Mouse (Mus musculus): ENCODE measurements at regions not wholly inside any gene's neighbourhood (a gene's known extent, or its start where the extent isn't known, plus 50 kb on each side); places are given as distances from the start of the nearest gene placed in this dataset.
A peak's percentile ranks its signal among the peaks of the same experiment; 100 is the strongest.

GRCm38 (mm10) chr9:72166084-72166483, 54.4 kb upstream of the Tcf12 start:
- no peaks in the 10 kb centered on the region for H3K27me3 ChIP-seq (ENCODE audit: poor library complexity, severe bottlenecking)
- no peaks in the 10 kb centered on the region for H3K36me3 ChIP-seq (replicated peaks)
- H3K4me3 ChIP-seq, result no peak overlapping the region
- DNase-seq (ENCODE audit: extremely low spot score, low spot score), result no peak
- 89% methylated on average over 5 of the region's 5 CpGs for WGBS
- no peak overlapping the region for H3K27ac ChIP-seq
- no peaks in the 10 kb centered on the region for H3K9me3 ChIP-seq
- H3K4me1 ChIP-seq, result peaks cover 20% of the 10 kb centered on the region

GRCm38 (mm10) chr9:72166611-72167010, 54.9 kb upstream of the Tcf12 start:
- no peaks in the 10 kb centered on the region for H3K27me3 ChIP-seq (ENCODE audit: poor library complexity, severe bottlenecking)
- WGBS, result 84% methylated on average over 5 of the region's 5 CpGs

GRCm38 (mm10) chr9:72169231-72169630, 57.6 kb upstream of the Tcf12 start:
- Histone ChIP-seq H3K27me3 (ENCODE audit: poor library complexity, severe bottlenecking) (no peaks in the 10 kb centered on the region), H3K27ac (peak overlapping the region; percentile 87), H3K9me3 (no peaks in the 10 kb centered on the region), H3K4me1 (peaks cover 20% of the 10 kb centered on the region), H3K36me3 (replicated peaks) (no peaks in the 10 kb centered on the region), H3K4me3 (peak overlapping the region; percentile 45)
- DNase-seq (ENCODE audit: extremely low spot score, low spot score), result no peak
- 51% methylated on average over 5 of the region's 5 CpGs for WGBS

More at GRCm38 (mm10) chr9:72166611-72167010, 54.9 kb upstream of the Tcf12 start:
- Histone ChIP-seq H3K27ac (no peak overlapping the region), H3K36me3 (replicated peaks) (no peaks in the 10 kb centered on the region), H3K4me1 (peaks cover 20% of the 10 kb centered on the region), H3K4me3 (no peak overlapping the region), H3K9me3 (no peaks in the 10 kb centered on the region)
- no peak for DNase-seq (ENCODE audit: extremely low spot score, low spot score)

GRCm38 (mm10) chr9:72169728-72170188, 58.1 kb upstream of the Tcf12 start:
- 4% methylated on average over 12 of the region's 12 CpGs for WGBS
- Histone ChIP-seq H3K36me3 (replicated peaks) (no peaks in the 10 kb centered on the region), H3K9me3 (no peaks in the 10 kb centered on the region), H3K27me3 (ENCODE audit: poor library complexity, severe bottlenecking) (no peaks in the 10 kb centered on the region), H3K4me1 (peaks cover 20% of the 10 kb centered on the region), H3K27ac (peak overlapping the region; percentile 87), H3K4me3 (peak overlapping the region; percentile 45)
- DNase-seq (ENCODE audit: extremely low spot score, low spot score), result peak; percentile 44

- 6% methylated on average over 9 of the region's 9 CpGs for WGBS
- Histone ChIP-seq H3K27ac (peak overlapping the region; percentile 87), H3K9me3 (no peaks in the 10 kb centered on the region), H3K27me3 (ENCODE audit: poor library complexity, severe bottlenecking) (no peaks in the 10 kb centered on the region), H3K36me3 (replicated peaks) (no peaks in the 10 kb centered on the region), H3K4me1 (peaks cover 20% of the 10 kb centered on the region), H3K4me3 (peak overlapping the region; percentile 45)
- DNase-seq (ENCODE audit: extremely low spot score, low spot score), result peak; percentile 16
Measured at GRCm38 (mm10) chr9:72170235-72170634, 58.6 kb upstream of the Tcf12 start.

- no peaks in the 10 kb centered on the region for H3K27me3 ChIP-seq (ENCODE audit: poor library complexity, severe bottlenecking)
- H3K4me1 ChIP-seq, result peaks cover 20% of the 10 kb centered on the region
- 95% methylated on average over 1 of the region's 1 CpGs for WGBS
- DNase-seq (ENCODE audit: extremely low spot score, low spot score), result no peak
- no peak overlapping the region for H3K4me3 ChIP-seq
- no peak overlapping the region for H3K27ac ChIP-seq
- no peaks in the 10 kb centered on the region for H3K36me3 ChIP-seq (replicated peaks)
- no peaks in the 10 kb centered on the region for H3K9me3 ChIP-seq
Measured at GRCm38 (mm10) chr9:72172331-72172730, 60.7 kb upstream of the Tcf12 start.

- peaks cover 19% of the 10 kb centered on the region for H3K4me1 ChIP-seq
- DNase-seq (ENCODE audit: extremely low spot score, low spot score), result no peak
- H3K4me3 ChIP-seq, result no peak overlapping the region
- no peaks in the 10 kb centered on the region for H3K36me3 ChIP-seq (replicated peaks)
- WGBS, result 88% methylated on average over 6 of the region's 6 CpGs
- H3K9me3 ChIP-seq, result no peaks in the 10 kb centered on the region
- no peak overlapping the region for H3K27ac ChIP-seq
- 0 out of 2 replicates have a peak, but pooled peaks cover 3% of the 10 kb centered on the region for H3K27me3 ChIP-seq (ENCODE audit: poor library complexity, severe bottlenecking)
Measured at GRCm38 (mm10) chr9:72180972-72181371, 69.3 kb upstream of the Tcf12 start.

- DNase-seq (ENCODE audit: extremely low spot score, low spot score), result no peak
- H3K4me1 ChIP-seq, result peaks cover 19% of the 10 kb centered on the region
- 94% methylated on average over 10 of the region's 10 CpGs for WGBS
Measured at GRCm38 (mm10) chr9:72183336-72183735, 71.7 kb upstream of the Tcf12 start.

GRCm38 (mm10) chr9:72183925-72184324, 72.3 kb upstream of the Tcf12 start:
- Histone ChIP-seq H3K36me3 (replicated peaks) (no peaks in the 10 kb centered on the region), H3K4me1 (peaks cover 19% of the 10 kb centered on the region), H3K4me3 (no peak overlapping the region), H3K27me3 (ENCODE audit: poor library complexity, severe bottlenecking) (0 out of 2 replicates have a peak, but pooled peaks cover 3% of the 10 kb centered on the region), H3K9me3 (no peaks in the 10 kb centered on the region), H3K27ac (no peak overlapping the region)
- DNase-seq (ENCODE audit: extremely low spot score, low spot score), result no peak
- WGBS, result 91% methylated on average over 10 of the region's 10 CpGs

More at GRCm38 (mm10) chr9:72183336-72183735, 71.7 kb upstream of the Tcf12 start:
- H3K27ac ChIP-seq, result no peak overlapping the region
- no peak overlapping the region for H3K4me3 ChIP-seq
- no peaks in the 10 kb centered on the region for H3K9me3 ChIP-seq
- no peaks in the 10 kb centered on the region for H3K36me3 ChIP-seq (replicated peaks)
- 0 out of 2 replicates have a peak, but pooled peaks cover 3% of the 10 kb centered on the region for H3K27me3 ChIP-seq (ENCODE audit: poor library complexity, severe bottlenecking)

GRCm38 (mm10) chr9:72189867-72190266, 78.2 kb upstream of the Tcf12 start:
- no peak overlapping the region for H3K27ac ChIP-seq
- no peaks in the 10 kb centered on the region for H3K9me3 ChIP-seq
- H3K4me1 ChIP-seq, result peaks cover 6% of the 10 kb centered on the region
- 92% methylated on average over 7 of the region's 7 CpGs for WGBS
- H3K4me3 ChIP-seq, result no peak overlapping the region
- DNase-seq (ENCODE audit: extremely low spot score, low spot score), result no peak
- no peaks in the 10 kb centered on the region for H3K36me3 ChIP-seq (replicated peaks)
- no peaks in the 10 kb centered on the region for H3K27me3 ChIP-seq (ENCODE audit: poor library complexity, severe bottlenecking)

- no peak for DNase-seq (ENCODE audit: extremely low spot score, low spot score)
- no peaks in the 10 kb centered on the region; the same call in 1 of the 2 replicates for H3K9me3 ChIP-seq
- H3K4me3 ChIP-seq, result no peak overlapping the region
- no peaks in the 10 kb centered on the region for H3K27me3 ChIP-seq (ENCODE audit: poor library complexity, severe bottlenecking)
- H3K27ac ChIP-seq, result no peak overlapping the region
- WGBS, result 83% methylated on average over 4 of the region's 4 CpGs
- peaks cover 6% of the 10 kb centered on the region for H3K4me1 ChIP-seq
- no peaks in the 10 kb centered on the region for H3K36me3 ChIP-seq (replicated peaks)
Measured at GRCm38 (mm10) chr9:72190631-72191030, 79.0 kb upstream of the Tcf12 start.

GRCm38 (mm10) chr9:72191091-72191490, 79.4 kb upstream of the Tcf12 start:
- Histone ChIP-seq H3K27ac (no peak overlapping the region), H3K27me3 (ENCODE audit: poor library complexity, severe bottlenecking) (no peaks in the 10 kb centered on the region), H3K36me3 (replicated peaks) (no peaks in the 10 kb centered on the region), H3K4me1 (peaks cover 6% of the 10 kb centered on the region), H3K9me3 (no peaks in the 10 kb centered on the region; the same call in 1 of the 2 replicates), H3K4me3 (no peak overlapping the region)
- no peak for DNase-seq (ENCODE audit: extremely low spot score, low spot score)
- WGBS, result 94% methylated on average over 8 of the region's 8 CpGs

- Histone ChIP-seq H3K4me3 (no peak overlapping the region), H3K36me3 (replicated peaks) (no peaks in the 10 kb centered on the region), H3K27ac (0 out of 2 replicates have a peak overlapping the region, but pooled peaks have one; percentile 20), H3K4me1 (peaks cover 10% of the 10 kb centered on the region), H3K27me3 (ENCODE audit: poor library complexity, severe bottlenecking) (no peaks in the 10 kb centered on the region), H3K9me3 (no peaks in the 10 kb centered on the region; the same call in 1 of the 2 replicates)
- DNase-seq (ENCODE audit: extremely low spot score, low spot score), result peak; percentile 30
- WGBS, result 53% methylated on average over 8 of the region's 8 CpGs
Measured at GRCm38 (mm10) chr9:72192051-72192952, 80.6 kb upstream of the Tcf12 start.
